Mouse (Mus musculus) MEL (cell line): ENCODE measurements around the gene Scamp2.

Experiments
- CHD2 ChIP-seq: IDR thresholded peaks from 2 replicates; pipeline ENCODE4 v1.6.1; 2011; ENCODE audit warnings: low read length, improper control_type of control experiment
- CTCF ChIP-seq, 3 experiments: IDR thresholded peaks in 2 of 3; conservative IDR thresholded peaks in 1 of 3; 2 replicates each; pipeline ENCODE4 v1.5.1; 2011 to 2012; ENCODE audit warnings: low read length in 3 of 3, low read depth in 2 of 3, mild to moderate bottlenecking in 2 of 3, improper control_type of control experiment in 1 of 3, inconsistent platforms in 1 of 3, mixed read lengths in 1 of 3, moderate library complexity in 1 of 3; ENCODE audit not compliant: control insufficient read depth in 1 of 3, insufficient read depth in 1 of 3, poor library complexity in 1 of 3, severe bottlenecking in 1 of 3
- GABPA ChIP-seq: IDR thresholded peaks from 2 replicates; pipeline ENCODE4 v1.6.1; 2012; ENCODE audit warnings: low read depth, mild to moderate bottlenecking, inconsistent platforms, low read length, improper control_type of control experiment, moderate library complexity
- KAT2A ChIP-seq: conservative IDR thresholded peaks from 2 replicates; pipeline ENCODE4 v1.6.1; 2012; ENCODE audit warnings: low read depth, low read length, improper control_type of control experiment, inconsistent platforms
- MAZ ChIP-seq: IDR thresholded peaks from 2 replicates; pipeline ENCODE4 v1.6.1; 2012; ENCODE audit warnings: low read depth, mild to moderate bottlenecking, inconsistent platforms, low read length, improper control_type of control experiment
- MXI1 ChIP-seq: IDR thresholded peaks from 2 replicates; pipeline ENCODE4 v1.6.1; 2011; ENCODE audit warnings: mild to moderate bottlenecking, low read depth, low read length, improper control_type of control experiment
- MYC ChIP-seq: IDR thresholded peaks from 2 replicates; pipeline ENCODE4 v1.6.1; 2011; ENCODE audit warnings: low read depth, mild to moderate bottlenecking, low read length, improper control_type of control experiment, moderate library complexity
- RAD21 ChIP-seq: IDR thresholded peaks from 2 replicates; pipeline ENCODE4 v1.6.1; 2011; ENCODE audit warnings: mild to moderate bottlenecking, low read depth, low read length, improper control_type of control experiment
- TCF12 ChIP-seq: IDR thresholded peaks from 2 replicates; pipeline ENCODE4 v1.6.1; 2014; ENCODE audit warnings: low read depth, mild to moderate bottlenecking, inconsistent platforms, low read length, improper control_type of control experiment, moderate library complexity

DNA sequence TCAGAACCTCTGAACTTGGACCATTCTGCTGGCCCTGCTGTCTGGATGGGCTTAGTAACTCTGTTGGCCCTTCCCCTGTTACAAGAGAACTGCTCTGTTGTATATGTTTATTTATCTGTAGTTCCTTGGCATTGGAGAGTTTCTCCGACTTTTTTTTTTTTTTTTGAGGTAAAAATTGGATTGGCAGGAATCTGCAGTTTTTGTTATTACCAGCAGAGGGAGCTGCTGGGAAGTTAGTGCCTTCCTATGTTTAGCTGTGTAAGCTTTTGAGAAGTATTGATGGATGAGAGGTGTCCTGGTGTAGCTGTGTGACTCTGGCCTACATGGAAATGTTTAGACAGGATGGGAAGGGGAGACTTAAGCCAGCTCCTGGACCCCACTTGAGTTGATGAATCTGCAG, 19.4 kb upstream of the Scamp2 start:
- TF ChIP-seq CTCF (IDR thresholded peaks at IDR 0.05 in 2 of 3, conservative IDR thresholded peaks at IDR 0.05 in 1 of 3; ENCODE audit: control insufficient read depth in 1 of 3, insufficient read depth in 1 of 3, low read depth in 2 of 3, low read length in 3 of 3, poor library complexity in 1 of 3, severe bottlenecking in 1 of 3) (peak; percentile 13 to 67 (median 53); a peak in 5 of 6 replicates), TCF12 (no peak), MXI1 (no peak), MYC (0 out of 2 replicates have a peak, but pooled peaks have one; percentile 17), MAZ (no peak), GABPA (no peak), CHD2 (no peak), RAD21 (peak; percentile 56), KAT2A (no peak)
